11 mouse cellular contexts compared by ENCODE assay signal in the genomic region with DNA sequence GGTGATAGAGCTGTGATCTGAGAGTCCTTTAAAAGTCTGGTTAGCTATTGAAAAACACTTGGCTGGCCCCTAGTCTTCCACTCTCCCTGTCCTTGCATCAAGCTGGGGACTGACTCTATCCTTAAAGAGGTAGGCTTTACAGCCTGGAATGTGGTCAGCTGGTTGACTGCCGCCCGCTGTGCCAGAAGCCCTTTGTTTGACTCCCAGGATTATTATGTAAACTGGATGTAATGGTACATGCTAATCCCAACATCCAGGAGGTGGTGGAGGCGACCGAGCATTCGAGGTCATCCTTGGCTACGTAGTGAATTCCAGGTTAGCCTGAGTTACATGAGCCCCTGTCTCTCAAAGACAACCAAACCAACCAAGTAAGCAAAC. TPM values are rescaled to one million over a fixed set of nuclear protein-coding genes. Genes with fewer than 3 reads are reported as not detected.
DNase-seq lines count a peak whose midpoint lies in the region; ATAC-seq lines count a peak whose summit lies in the region.
"Had no signal": no experiment of that assay in that cellular context is flagged by ENCODE, and none has a peak within 500 bp of the region (broad histone marks: within the 10 kb centered on the region; RNA-seq: fewer than 3 reads in every experiment).

No protein-coding gene starts in this region.

- H3K9ac ChIP-seq in forebrain, embryonic 13.5 days: no peak overlapping the region
- H3K9ac ChIP-seq: embryonic facial prominence, embryonic 13.5 days; limb, embryonic 15.5 days had no signal

- no peak overlapping the region for H3K4me2 ChIP-seq in forebrain, embryonic 13.5 days
- H3K4me2 ChIP-seq: embryonic facial prominence, embryonic 13.5 days; limb, embryonic 15.5 days had no signal

- peak; percentile 47 for DNase-seq in adrenal gland, postnatal 10 days
- no peak for DNase-seq in adrenal gland, adult 18-20 months (ENCODE audit: low spot score in 2 of 2)
- DNase-seq in retina, postnatal 1 day: peak; percentile 48
- no peak for DNase-seq in retina, embryonic 14.5 days (ENCODE audit: low spot score)
- DNase-seq in kidney, postnatal 14 days: peak; percentile 78
- no peak for DNase-seq in layer of hippocampus, adult 9-11 months

- no peak overlapping the region for H3K4me3 ChIP-seq in forebrain, embryonic 13.5 days
- H3K4me3 ChIP-seq: embryonic facial prominence, embryonic 13.5 days; limb, embryonic 15.5 days had no signal

- H3K36me3 ChIP-seq in forebrain, embryonic 13.5 days (ENCODE audit: poor library complexity, severe bottlenecking): no peaks in the 10 kb centered on the region
- H3K36me3 ChIP-seq: embryonic facial prominence, embryonic 13.5 days; limb, embryonic 15.5 days had no signal

- peaks cover 11% of the 10 kb centered on the region for H3K4me1 ChIP-seq in forebrain, embryonic 13.5 days

- WGBS in forebrain, embryonic 13.5 days: 19% methylated on average over 6 of the region's 6 CpGs

- ATAC-seq in megakaryocyte, adult 5-6 weeks (ENCODE audit: poor library complexity, severe bottlenecking): no peak
- ATAC-seq in forebrain, embryonic 13.5 days: no peak

- no peaks in the 10 kb centered on the region for H3K27me3 ChIP-seq in forebrain, embryonic 13.5 days
- H3K27me3 ChIP-seq: embryonic facial prominence, embryonic 13.5 days; limb, embryonic 15.5 days had no signal

- no peaks in the 10 kb centered on the region; the same call in 1 of the 2 replicates for H3K9me3 ChIP-seq in forebrain, embryonic 13.5 days (replicated peaks)
- H3K9me3 ChIP-seq: limb, embryonic 15.5 days had no signal

- no peak overlapping the region for H3K27ac ChIP-seq in forebrain, embryonic 13.5 days
- H3K27ac ChIP-seq: embryonic facial prominence, embryonic 13.5 days; limb, embryonic 15.5 days had no signal

RNA-seq across cellular contexts. Expression of gene Cipc, which starts 14.3 kb away (rescaled TPM):
- 10 to 100 TPM; 21.0 to 23.7 TPM for total RNA-seq in adrenal gland, postnatal 10 days (2021)
- 10 to 100 TPM; 21.8 to 28.5 TPM for total RNA-seq in adrenal gland, adult 18-20 months (2021)
- total RNA-seq in megakaryocyte, adult 5-6 weeks (2015): 12.0 and 12.9 TPM in 2 replicates
- 8.9 and 11.0 TPM in 2 replicates for total RNA-seq in megakaryocyte, adult 5-6 weeks (2017)
- 46.1 and 53.1 TPM in 2 replicates for polyA plus RNA-seq in forebrain, embryonic 13.5 days (2015; fragmentation: Nextera tagmentation; extraction: Ambion mirVana)

RNA-seq across cellular contexts. Expression of gene Irf2bpl, which starts 48.0 kb away (rescaled TPM):
- 10 to 100 TPM; 39.7 to 53.2 TPM for total RNA-seq in adrenal gland, postnatal 10 days (2021)
- 10 to 100 TPM; 61.0 to 61.4 TPM for total RNA-seq in adrenal gland, adult 18-20 months (2021)
- total RNA-seq in megakaryocyte, adult 5-6 weeks (2015): 3.0 and 3.6 TPM in 2 replicates
- 1.4 and 3.5 TPM in 2 replicates for total RNA-seq in megakaryocyte, adult 5-6 weeks (2017)
- polyA plus RNA-seq in forebrain, embryonic 13.5 days (2015; fragmentation: Nextera tagmentation; extraction: Ambion mirVana): 54.2 and 54.8 TPM in 2 replicates

RNA-seq across cellular contexts. Expression of gene Zdhhc22, which starts 57.7 kb away (rescaled TPM):
- under 1 TPM; 0.54 to 0.85 TPM for total RNA-seq in adrenal gland, postnatal 10 days (2021)
- 1 to 10 TPM; 1.0 to 2.2 TPM for total RNA-seq in adrenal gland, adult 18-20 months (2021)
- not detected in 2 replicates for total RNA-seq in megakaryocyte, adult 5-6 weeks (2015)
- total RNA-seq in megakaryocyte, adult 5-6 weeks (2017): not detected in 2 replicates
- 2.3 and 2.7 TPM in 2 replicates for polyA plus RNA-seq in forebrain, embryonic 13.5 days (2015; fragmentation: Nextera tagmentation; extraction: Ambion mirVana)
- total RNA-seq: hematopoietic stem cell, adult 5-6 weeks had no signal
- polyA plus RNA-seq: limb, embryonic 15.5 days had no signal

Comparison
In these comparisons a context has a peak if more than half of its experiments do, and no peak if none do; other contexts are left out.
1. DNase-seq: peak in adrenal gland, postnatal 10 days (single experiment), retina, postnatal 1 day (single experiment) and kidney, postnatal 14 days (single experiment); none in adrenal gland, adult 18-20 months (0 of 2), retina, embryonic 14.5 days (single experiment) and layer of hippocampus, adult 9-11 months (single experiment).
2. RNA of gene Irf2bpl, which starts 48.0 kb away (total RNA-seq): 61.0 to 61.4 TPM in adrenal gland, adult 18-20 months and 39.7 to 53.2 TPM in adrenal gland, postnatal 10 days; 1.4 to 3.6 TPM in megakaryocyte, adult 5-6 weeks; every median in the first group is over 4 times any median in the second.